23 mouse cellular contexts compared by ENCODE assay signal in the genomic region with DNA sequence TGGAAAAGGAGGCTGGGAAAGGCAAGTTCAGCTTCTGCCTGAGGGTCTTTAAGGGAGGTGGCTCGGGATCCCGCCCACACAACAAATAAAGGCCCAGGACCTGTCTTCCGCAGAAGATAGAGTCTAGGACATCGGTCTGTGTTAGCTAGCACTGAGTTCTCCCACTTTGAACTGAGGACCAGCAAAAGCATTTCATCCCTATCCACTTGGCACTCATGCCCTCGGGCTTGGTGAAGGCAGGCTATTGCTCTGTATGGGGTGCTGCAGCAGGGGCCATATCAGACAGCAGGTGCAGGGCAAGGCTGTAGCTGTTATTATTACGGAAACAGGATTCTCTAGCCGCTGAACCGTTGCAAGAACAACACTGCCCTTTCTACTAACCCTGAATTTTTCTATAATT.
DNase-seq lines count a peak whose midpoint lies in the region; ATAC-seq and TF ChIP-seq lines count a peak whose summit lies in the region.
"Had no signal": no experiment of that assay in that cellular context is flagged by ENCODE, and none has a peak within 500 bp of the region (broad histone marks: within the 10 kb centered on the region; RNA-seq: fewer than 3 reads in every experiment).

No protein-coding gene starts in this region.

- H3K4me1 ChIP-seq in kidney, embryonic 15.5 days = peaks cover 8% of the 10 kb centered on the region
- peaks cover 7% of the 10 kb centered on the region; the same call in 1 of the 2 replicates for H3K4me1 ChIP-seq in forebrain, embryonic 16.5 days (replicated peaks; ENCODE audit: control insufficient read depth, insufficient read depth, low read length)
- peaks cover 10% of the 10 kb centered on the region for H3K4me1 ChIP-seq in midbrain, embryonic 10.5 days
- H3K4me1 ChIP-seq in midbrain, postnatal 0 days (ENCODE audit: insufficient read depth, low read length) = no peaks in the 10 kb centered on the region
- H3K4me1 ChIP-seq: limb, embryonic 13.5 days; liver, embryonic 13.5 days had no signal

- H3K27ac ChIP-seq in kidney, embryonic 15.5 days = no peak overlapping the region
- no peak overlapping the region for H3K27ac ChIP-seq in forebrain, embryonic 16.5 days (ENCODE audit: low read length)
- H3K27ac ChIP-seq in midbrain, embryonic 10.5 days (replicated peaks) = 0 out of 2 replicates have a peak overlapping the region, but pooled peaks have one; percentile 28
- H3K27ac ChIP-seq in midbrain, postnatal 0 days (ENCODE audit: low read depth, low read length) = no peak overlapping the region
- H3K27ac ChIP-seq: heart, embryonic 13.5 days; limb, embryonic 13.5 days; liver, embryonic 13.5 days; stomach, postnatal 0 days had no signal

- no peaks in the 10 kb centered on the region for H3K9me3 ChIP-seq in kidney, embryonic 15.5 days (replicated peaks)
- no peaks in the 10 kb centered on the region for H3K9me3 ChIP-seq in forebrain, embryonic 16.5 days (ENCODE audit: control insufficient read depth, low read length)
- no peaks in the 10 kb centered on the region for H3K9me3 ChIP-seq in midbrain, embryonic 10.5 days (replicated peaks)
- no peaks in the 10 kb centered on the region for H3K9me3 ChIP-seq in midbrain, postnatal 0 days (ENCODE audit: low read length)
- H3K9me3 ChIP-seq: heart, embryonic 13.5 days; limb, embryonic 13.5 days; liver, embryonic 13.5 days had no signal

- no peaks in the 10 kb centered on the region for H3K27me3 ChIP-seq in kidney, embryonic 15.5 days
- H3K27me3 ChIP-seq in forebrain, embryonic 16.5 days (replicated peaks; ENCODE audit: control insufficient read depth, insufficient read depth, low read length) = no peaks in the 10 kb centered on the region
- H3K27me3 ChIP-seq in midbrain, embryonic 10.5 days (ENCODE audit: low read depth, poor library complexity, severe bottlenecking) = no peaks in the 10 kb centered on the region
- H3K27me3 ChIP-seq in midbrain, postnatal 0 days (ENCODE audit: insufficient read depth, low read length) = no peaks in the 10 kb centered on the region
- H3K27me3 ChIP-seq: heart, embryonic 13.5 days; limb, embryonic 13.5 days; liver, embryonic 13.5 days had no signal

- no peak overlapping the region for H3K4me3 ChIP-seq in kidney, embryonic 15.5 days (replicated peaks)
- no peak overlapping the region for H3K4me3 ChIP-seq in forebrain, embryonic 16.5 days (replicated peaks; ENCODE audit: low read length)
- H3K4me3 ChIP-seq in midbrain, embryonic 10.5 days = no peak overlapping the region
- no peak overlapping the region for H3K4me3 ChIP-seq in midbrain, postnatal 0 days (ENCODE audit: low read depth, low read length)
- H3K4me3 ChIP-seq: heart, embryonic 13.5 days; limb, embryonic 13.5 days; liver, embryonic 13.5 days had no signal

- 58% methylated on average over 8 of the region's 8 CpGs for whole genome bisulfite sequencing in kidney, embryonic 15.5 days
- WGBS in forebrain, embryonic 16.5 days = 61% methylated on average over 8 of the region's 8 CpGs
- 84% methylated on average over 8 of the region's 8 CpGs for WGBS in midbrain, embryonic 10.5 days
- 65% methylated on average over 8 of the region's 8 CpGs for WGBS in midbrain, postnatal 0 days

- peak; percentile 62 for ATAC-seq in kidney, embryonic 15.5 days (replicated peaks; ENCODE audit: low FRiP score)
- no peak for ATAC-seq in forebrain, embryonic 16.5 days
- peak; percentile 31; the same call in 1 of the 2 replicates for ATAC-seq in midbrain, postnatal 0 days (ENCODE audit: low FRiP score)

- no peak for TF ChIP-seq CTCF in midbrain, postnatal 0 days (IDR thresholded peaks at IDR 0.05)

- DNase-seq in kidney, postnatal 25 days = no peak
- no peak for DNase-seq in midbrain, embryonic 10.5 days (ENCODE audit: low spot score)
- no peak for DNase-seq in midbrain, postnatal 0 days (ENCODE audit: low spot score)
- DNase-seq in left cerebral cortex, postnatal 25 days (ENCODE audit: low spot score in 2 of 2) = no peak
- DNase-seq in gastrocnemius, postnatal 25 days = no peak
- no peak for DNase-seq in spleen, adult 12 weeks (ENCODE audit: low spot score)
- DNase-seq: adrenal gland, postnatal 36 days; cerebellum, adult 11 months; cerebellum, postnatal 14 days; gastrocnemius, postnatal 10 days; heart, adult 11 months; heart, postnatal 14 days; kidney, adult 11 months; liver, embryonic 13.5 days; lung, adult 2 months; lung, postnatal 14 days; thymus, adult 2 months; thymus, postnatal 4 days had no signal

- H3K36me3 ChIP-seq in kidney, embryonic 15.5 days = no peaks in the 10 kb centered on the region
- H3K36me3 ChIP-seq in forebrain, embryonic 16.5 days (ENCODE audit: control insufficient read depth, insufficient read depth) = no peaks in the 10 kb centered on the region
- H3K36me3 ChIP-seq in midbrain, embryonic 10.5 days = no peaks in the 10 kb centered on the region
- H3K36me3 ChIP-seq in midbrain, postnatal 0 days (ENCODE audit: insufficient read depth, low read length) = no peaks in the 10 kb centered on the region
- H3K36me3 ChIP-seq: heart, embryonic 13.5 days; limb, embryonic 13.5 days; liver, embryonic 13.5 days had no signal

- intact Hi-C loops in left cerebral cortex, postnatal 25 days (cut with DNase I) = loop anchor here (5.0 to 10.0 kb wide), 2 partner anchors 93 to 435 kb away; no protein-coding TSS in a partner anchor

- no peak overlapping the region for H3K9ac ChIP-seq in kidney, embryonic 15.5 days
- 0 out of 2 replicates have a peak overlapping the region, but pooled peaks have one; percentile 4 for H3K9ac ChIP-seq in forebrain, embryonic 16.5 days (replicated peaks; ENCODE audit: low read depth, low read length)
- H3K9ac ChIP-seq in midbrain, postnatal 0 days (replicated peaks; ENCODE audit: low read length, poor library complexity, severe bottlenecking) = no peak overlapping the region
- H3K9ac ChIP-seq: heart, embryonic 13.5 days; limb, embryonic 13.5 days; liver, embryonic 13.5 days had no signal

- H3K4me2 ChIP-seq in kidney, embryonic 15.5 days = no peak overlapping the region
- H3K4me2 ChIP-seq in forebrain, embryonic 16.5 days (ENCODE audit: low read length) = no peak overlapping the region
- no peak overlapping the region for H3K4me2 ChIP-seq in midbrain, postnatal 0 days (ENCODE audit: low read depth, low read length, poor library complexity, severe bottlenecking)
- H3K4me2 ChIP-seq: limb, embryonic 13.5 days; liver, embryonic 13.5 days had no signal
